Mouse (Mus musculus) lung, postnatal 0 days (tissue): Measurements from ENCODE around the gene Pip5k1b. TPM values are rescaled to one million over a fixed set of nuclear protein-coding genes. Genes with fewer than 3 reads are reported as not detected.

Source experiments
- ATAC-seq: fragments of 200-750 bp; cut with Nextera tagmentation; 2 replicates; pipeline ENCODE4 v1.8.0; 2017; ENCODE audit warnings: moderate library complexity
- DNase-seq: peaks from one replicate; pipeline ENCODE4 v3.0.0-alpha.2; 2016; ENCODE audit warnings: low spot score
- H3K27ac ChIP-seq: fragments of 300-500 bp; sonication (generic); 2 replicates; pipeline ENCODE4 v1.5.1; 2014; ENCODE audit warnings: antibody characterized with exemption, mild to moderate bottlenecking, low read length, mixed read lengths
- H3K27me3 ChIP-seq: fragments of 300-500 bp; sonication (generic); replicated peaks from 2 replicates; pipeline ENCODE4 v1.6.1; 2014; ENCODE audit warnings: low read length, mixed read lengths; ENCODE audit not compliant: insufficient read depth
- H3K36me3 ChIP-seq: fragments of 300-500 bp; sonication (generic); 2 replicates; pipeline ENCODE4 v1.6.1; 2014; ENCODE audit warnings: low read length, mixed read lengths; ENCODE audit not compliant: insufficient read depth
- H3K4me1 ChIP-seq: fragments of 300-500 bp; sonication (generic); 2 replicates; pipeline ENCODE4 v1.6.1; 2014; ENCODE audit warnings: antibody characterized with exemption, low read depth, low read length, mixed read lengths; ENCODE audit not compliant: insufficient read depth
- H3K4me2 ChIP-seq: fragments of 300-500 bp; sonication (generic); replicated peaks from 2 replicates; pipeline ENCODE4 v1.6.1; 2014; ENCODE audit warnings: low read depth, mild to moderate bottlenecking, low read length, moderate library complexity, mixed read lengths
- H3K4me3 ChIP-seq: fragments of 300-500 bp; sonication (generic); 2 replicates; pipeline ENCODE4 v1.5.1; 2014; ENCODE audit warnings: low read depth, low read length
- H3K9ac ChIP-seq: fragments of 300-500 bp; sonication (generic); replicated peaks from 2 replicates; pipeline ENCODE4 v1.6.1; 2014; ENCODE audit warnings: low read depth, mild to moderate bottlenecking
- H3K9me3 ChIP-seq: fragments of 300-500 bp; sonication (generic); 2 replicates; pipeline ENCODE4 v1.6.1; 2016; ENCODE audit warnings: low read length, mixed read lengths
- CTCF ChIP-seq: IDR thresholded peaks from 2 replicates; pipeline ENCODE4 v1.5.1; 2016; ENCODE audit warnings: antibody characterized with exemption, mild to moderate bottlenecking
- EP300 ChIP-seq: IDR thresholded peaks from 2 replicates; pipeline ENCODE4 v1.6.1; 2016; ENCODE audit warnings: antibody characterized with exemption, mild to moderate bottlenecking, control low read depth
- WGBS: fragments of 180-500 bp; shearing (Covaris S2); extraction: QIAGEN DNeasy Blood & Tissue Kit; methylation state at CpG from one replicate; pipeline ENCODE4 v1.1.7; 2014; 5-methylcytosine and 5-hydroxymethylcytosine counted together
- polyA plus RNA-seq: library from polyadenylated mRNA; unstranded; fragments of >200 nt; fragmentation: Nextera tagmentation; extraction: Ambion mirVana; gene quantifications from 2 replicates; pipeline ENCODE4 v1.2.1, GENCODE M21; 2015

The Pip5k1b gene
- polyA plus RNA-seq, 1 experiment from 2014 or later, result 14.5 TPM

- WGBS, result 84% methylated on average over 11 of the region's 11 CpGs
- no peak overlapping the region for H3K27ac ChIP-seq
- H3K27me3 ChIP-seq, result no peaks in the 10 kb centered on the region
- ATAC-seq (no peak), DNase-seq (no peak)
- H3K36me3 ChIP-seq, result no peaks in the 10 kb centered on the region
- no peak overlapping the region for H3K9ac ChIP-seq
- no peaks in the 10 kb centered on the region for H3K9me3 ChIP-seq
- H3K4me1 ChIP-seq, result no peaks in the 10 kb centered on the region
- H3K4me2 ChIP-seq, result no peak overlapping the region
- TF ChIP-seq CTCF, result no peak
- TF ChIP-seq EP300, result no peak
- H3K4me3 ChIP-seq, result no peak overlapping the region
Measured at GRCm38 (mm10) chr19:24408863-24409564, 146.7 kb downstream of the Pip5k1b start.

DNA sequence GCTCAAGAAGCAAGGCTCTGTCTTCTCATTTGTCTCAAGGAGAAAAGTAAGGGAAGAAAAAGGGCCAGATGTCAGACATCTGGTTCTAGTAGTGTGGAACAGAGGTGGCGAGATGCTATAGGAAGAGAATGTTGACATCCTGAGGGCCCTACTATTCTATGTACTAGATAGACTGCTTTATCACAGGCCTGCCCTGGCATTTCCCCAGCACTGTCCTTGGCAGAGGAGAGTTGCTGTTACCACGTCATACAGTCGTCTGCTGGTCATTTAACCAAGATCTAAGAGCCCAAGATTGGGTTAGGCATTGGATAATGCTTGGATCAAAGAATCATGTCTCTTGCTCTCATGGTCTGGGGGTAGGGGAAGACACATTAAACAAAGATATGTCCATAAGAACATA is 151.0 kb downstream of the Pip5k1b start:
- no peaks in the 10 kb centered on the region for H3K36me3 ChIP-seq
- H3K4me1 ChIP-seq, result no peaks in the 10 kb centered on the region
- H3K9me3 ChIP-seq, result no peaks in the 10 kb centered on the region
- no peak for ATAC-seq
- no peak overlapping the region for H3K4me3 ChIP-seq
- H3K27me3 ChIP-seq, result no peaks in the 10 kb centered on the region
- H3K4me2 ChIP-seq, result no peak overlapping the region
- H3K9ac ChIP-seq, result no peak overlapping the region
- WGBS, result 73% methylated on average over 3 of the region's 3 CpGs
- no peak for DNase-seq
- H3K27ac ChIP-seq, result no peak overlapping the region
- no peak for TF ChIP-seq CTCF
- TF ChIP-seq EP300, result no peak

DNA sequence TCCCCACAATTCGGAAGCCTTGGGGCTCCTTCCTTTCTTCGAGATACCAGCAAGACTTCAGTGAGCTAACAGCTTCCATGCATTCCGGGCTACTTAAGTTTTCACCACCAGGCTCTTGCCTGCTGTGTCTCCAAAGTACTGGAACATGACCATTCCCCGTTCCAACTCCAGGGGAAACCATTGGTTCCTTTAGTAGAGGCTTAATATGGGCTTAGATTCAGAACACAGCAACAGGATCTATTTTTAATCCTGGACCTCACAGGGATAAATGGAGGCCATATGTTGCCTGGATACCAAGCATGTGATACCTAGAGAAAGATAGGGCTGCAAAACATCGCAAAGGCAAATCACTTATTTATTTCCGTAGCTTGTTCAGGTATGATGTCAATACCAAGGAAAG is 152.4 kb downstream of the Pip5k1b start:
- no peaks in the 10 kb centered on the region for H3K4me1 ChIP-seq
- no peak overlapping the region for H3K27ac ChIP-seq
- H3K4me2 ChIP-seq, result no peak overlapping the region
- H3K9me3 ChIP-seq, result no peaks in the 10 kb centered on the region
- no peaks in the 10 kb centered on the region for H3K27me3 ChIP-seq
- TF ChIP-seq CTCF (no peak), EP300 (no peak)
- 90% methylated on average over 6 of the region's 6 CpGs for WGBS
- ATAC-seq (no peak), DNase-seq (no peak)
- H3K9ac ChIP-seq, result no peak overlapping the region
- H3K4me3 ChIP-seq, result no peak overlapping the region
- no peaks in the 10 kb centered on the region for H3K36me3 ChIP-seq

GRCm38 (mm10) chr19:24393920-24394319 is 161.8 kb downstream of the Pip5k1b start:
- Histone ChIP-seq H3K27me3 (no peaks in the 10 kb centered on the region), H3K4me1 (no peaks in the 10 kb centered on the region), H3K4me2 (no peak overlapping the region), H3K9ac (no peak overlapping the region), H3K36me3 (no peaks in the 10 kb centered on the region), H3K4me3 (no peak overlapping the region), H3K27ac (no peak overlapping the region), H3K9me3 (no peaks in the 10 kb centered on the region)
- 66% methylated on average over 2 of the region's 2 CpGs for WGBS
- ATAC-seq (no peak), DNase-seq (no peak)
- TF ChIP-seq EP300, result no peak
- TF ChIP-seq CTCF, result no peak

- no peak for TF ChIP-seq EP300
- TF ChIP-seq CTCF, result no peak
- Histone ChIP-seq H3K4me2 (no peak overlapping the region), H3K4me1 (no peaks in the 10 kb centered on the region), H3K9me3 (no peaks in the 10 kb centered on the region), H3K4me3 (no peak overlapping the region), H3K9ac (no peak overlapping the region), H3K27ac (no peak overlapping the region), H3K36me3 (no peaks in the 10 kb centered on the region), H3K27me3 (no peaks in the 10 kb centered on the region)
- ATAC-seq, result no peak
- WGBS, result 56% methylated on average over 9 of the region's 9 CpGs
- no peak for DNase-seq
Measured at GRCm38 (mm10) chr19:24391519-24392251, 164.0 kb downstream of the Pip5k1b start.

DNA sequence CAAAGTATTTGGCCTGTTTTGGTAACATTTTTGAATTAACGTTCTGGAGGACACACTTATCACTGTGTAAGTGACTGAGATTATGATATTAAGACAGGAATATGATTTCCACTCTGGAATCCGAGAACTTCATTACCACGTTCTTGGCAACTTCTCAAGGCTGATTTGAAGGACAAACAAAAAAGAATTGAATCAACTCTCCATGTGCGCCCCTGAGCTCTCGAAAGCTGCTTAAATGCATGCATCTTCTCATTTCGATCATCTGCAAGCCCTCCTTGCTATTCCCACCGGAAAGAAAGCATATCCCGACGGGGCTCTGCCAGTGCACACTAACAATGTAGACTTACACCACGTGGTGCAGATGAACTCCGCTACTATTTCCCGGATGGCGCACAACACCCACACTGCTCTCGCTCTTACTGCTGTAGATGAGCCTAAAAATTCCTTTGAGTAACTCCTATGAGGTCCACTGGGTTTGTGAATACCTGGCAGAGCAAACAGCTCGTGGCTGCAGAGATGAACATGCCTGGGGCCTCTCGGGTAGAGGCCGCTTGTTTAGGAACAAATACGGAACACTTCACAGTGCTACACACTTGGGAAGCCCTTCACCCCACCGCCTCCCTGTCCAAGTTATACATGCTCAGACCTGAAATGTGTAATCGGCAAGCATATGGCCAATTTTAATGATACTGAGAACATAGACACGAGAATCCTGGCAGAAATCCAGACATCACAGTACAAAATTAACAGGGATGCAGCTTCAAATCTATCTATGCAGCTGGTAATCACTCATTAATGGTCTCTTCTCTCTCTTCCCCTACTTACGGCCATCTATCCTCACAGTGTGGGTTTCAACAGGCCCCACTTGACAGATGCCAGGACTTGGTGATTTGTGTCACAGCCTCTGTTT is 168.5 kb downstream of the Pip5k1b start:
- WGBS, result 79% methylated on average over 22 of the region's 22 CpGs
- H3K4me3 ChIP-seq, result no peak overlapping the region
- ATAC-seq (no peak), DNase-seq (no peak)
- no peak overlapping the region for H3K9ac ChIP-seq
- TF ChIP-seq CTCF (no peak), EP300 (no peak)
- no peaks in the 10 kb centered on the region for H3K9me3 ChIP-seq
- no peaks in the 10 kb centered on the region for H3K36me3 ChIP-seq
- no peaks in the 10 kb centered on the region for H3K4me1 ChIP-seq
- no peaks in the 10 kb centered on the region for H3K27me3 ChIP-seq
- no peak overlapping the region for H3K4me2 ChIP-seq
- no peak overlapping the region for H3K27ac ChIP-seq
